Mouse (Mus musculus): ENCODE results near the gene Fstl4. TPM values are rescaled to one million over a fixed set of nuclear protein-coding genes. Genes with fewer than 3 reads are reported as not detected.
A peak's percentile ranks its signal among the peaks of the same experiment; 100 is the strongest.

The Fstl4 gene
- polyA plus RNA-seq, 1 experiment from 2014 or later, result 2.9 TPM

DNA sequence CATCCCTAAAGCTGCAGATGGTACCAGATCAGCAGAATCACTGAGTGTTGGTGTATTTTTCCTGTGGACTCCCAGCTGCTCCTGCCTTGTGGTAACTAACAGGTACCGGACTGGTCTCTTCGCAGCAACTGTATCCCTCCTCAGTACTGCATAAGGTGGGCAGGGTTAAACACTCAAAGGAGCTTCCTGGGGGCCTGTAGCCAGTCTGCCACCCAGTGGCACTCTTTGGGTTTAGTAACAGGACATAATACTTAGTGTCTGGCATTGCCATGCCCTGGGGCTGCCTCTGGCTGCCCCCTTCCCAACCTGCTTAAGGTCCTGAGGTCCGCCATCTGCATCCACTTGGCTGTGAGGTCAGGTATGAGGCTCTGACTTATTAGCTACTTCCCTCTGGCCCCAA, 375.2 kb downstream of the Fstl4 start:
- no peak for ATAC-seq (ENCODE audit: low read depth)
- Histone ChIP-seq H3K4me2 (ENCODE audit: low read depth, low read length) (no peak overlapping the region), H3K9me3 (ENCODE audit: control insufficient read depth, low read length) (no peaks in the 10 kb centered on the region), H3K27me3 (replicated peaks; ENCODE audit: control insufficient read depth, insufficient read depth, low read length) (no peaks in the 10 kb centered on the region), H3K27ac (replicated peaks; ENCODE audit: low read depth, low read length) (no peak overlapping the region), H3K9ac (ENCODE audit: low read depth, low read length) (no peak overlapping the region), H3K36me3 (ENCODE audit: control insufficient read depth, insufficient read depth, low read length) (no peaks in the 10 kb centered on the region), H3K4me3 (ENCODE audit: low read depth, low read length) (no peak overlapping the region), H3K4me1 (ENCODE audit: control insufficient read depth, insufficient read depth, low read length) (no peaks in the 10 kb centered on the region)
- DNase-seq (ENCODE audit: low spot score), result no peak
- WGBS, result 73% methylated on average over 3 of the region's 3 CpGs

DNA sequence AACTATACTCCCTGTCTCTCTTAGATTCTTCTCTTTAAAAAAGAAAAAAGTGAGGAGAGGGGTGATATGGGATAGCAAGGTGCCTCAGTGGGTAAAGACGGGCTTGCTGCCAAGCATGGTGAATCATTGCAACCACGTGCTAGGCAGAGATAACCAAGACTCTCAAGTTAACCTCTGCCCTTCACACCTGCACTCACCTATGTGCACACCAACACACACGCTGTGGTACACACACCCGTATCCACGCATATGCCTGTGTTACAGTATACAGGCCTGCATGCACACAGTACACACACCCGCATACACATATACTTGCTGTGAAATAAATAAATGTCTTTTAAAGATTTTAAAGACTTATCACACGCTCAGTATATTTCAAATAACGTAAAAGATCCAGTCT, 375.8 kb downstream of the Fstl4 start:
- Histone ChIP-seq H3K4me3 (ENCODE audit: low read depth, low read length) (no peak overlapping the region), H3K27ac (replicated peaks; ENCODE audit: low read depth, low read length) (no peak overlapping the region), H3K27me3 (replicated peaks; ENCODE audit: control insufficient read depth, insufficient read depth, low read length) (no peaks in the 10 kb centered on the region), H3K9me3 (ENCODE audit: control insufficient read depth, low read length) (no peaks in the 10 kb centered on the region), H3K9ac (ENCODE audit: low read depth, low read length) (no peak overlapping the region), H3K4me1 (ENCODE audit: control insufficient read depth, insufficient read depth, low read length) (no peaks in the 10 kb centered on the region), H3K4me2 (ENCODE audit: low read depth, low read length) (no peak overlapping the region), H3K36me3 (ENCODE audit: control insufficient read depth, insufficient read depth, low read length) (no peaks in the 10 kb centered on the region)
- 83% methylated on average over 8 of the region's 8 CpGs for WGBS
- DNase-seq (ENCODE audit: low spot score) (no peak), ATAC-seq (ENCODE audit: low read depth) (no peak)

DNA sequence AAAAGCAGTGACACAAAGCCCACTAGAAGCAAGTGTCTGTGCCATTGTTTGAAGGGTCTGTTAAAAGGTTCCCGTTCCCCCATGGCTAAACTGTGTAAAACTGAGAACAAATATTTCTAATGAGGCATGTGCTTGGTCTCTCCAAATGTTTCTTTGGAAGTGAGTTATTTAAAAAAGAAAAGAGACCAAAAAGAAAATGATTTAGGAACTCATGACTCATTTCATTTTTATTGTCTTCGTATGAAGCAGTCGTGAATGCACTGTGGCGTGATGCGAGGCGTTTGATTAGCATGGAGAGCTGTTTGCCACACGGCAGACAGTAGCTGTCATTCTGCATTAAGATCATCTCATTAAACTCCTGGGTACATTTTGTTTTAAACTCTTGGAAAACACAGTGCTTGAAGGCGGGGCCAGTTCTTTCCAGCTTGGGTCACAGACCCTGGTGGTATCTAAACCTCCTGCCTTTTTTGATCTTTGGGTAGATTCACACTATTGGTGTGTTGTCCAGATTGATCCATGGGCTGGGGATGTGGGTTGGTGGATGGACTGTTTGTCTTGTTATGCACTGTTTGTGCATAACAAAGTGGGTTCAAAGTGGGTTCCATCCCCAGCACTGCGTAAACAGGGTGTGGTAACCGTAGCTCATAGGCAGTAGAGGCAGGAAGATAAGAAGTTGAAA, 376.4 kb downstream of the Fstl4 start:
- DNase-seq (ENCODE audit: low spot score) (peak; percentile 20), ATAC-seq (ENCODE audit: low read depth) (no peak)
- H3K27me3 ChIP-seq (replicated peaks; ENCODE audit: control insufficient read depth, insufficient read depth, low read length), result no peaks in the 10 kb centered on the region
- no peak overlapping the region for H3K4me2 ChIP-seq (ENCODE audit: low read depth, low read length)
- no peak overlapping the region for H3K9ac ChIP-seq (ENCODE audit: low read depth, low read length)
- no peak overlapping the region for H3K4me3 ChIP-seq (ENCODE audit: low read depth, low read length)
- 82% methylated on average over 10 of the region's 10 CpGs for WGBS
- no peaks in the 10 kb centered on the region for H3K4me1 ChIP-seq (ENCODE audit: control insufficient read depth, insufficient read depth, low read length)
- no peak overlapping the region for H3K27ac ChIP-seq (replicated peaks; ENCODE audit: low read depth, low read length)
- no peaks in the 10 kb centered on the region for H3K36me3 ChIP-seq (ENCODE audit: control insufficient read depth, insufficient read depth, low read length)
- no peaks in the 10 kb centered on the region for H3K9me3 ChIP-seq (ENCODE audit: control insufficient read depth, low read length)

DNA sequence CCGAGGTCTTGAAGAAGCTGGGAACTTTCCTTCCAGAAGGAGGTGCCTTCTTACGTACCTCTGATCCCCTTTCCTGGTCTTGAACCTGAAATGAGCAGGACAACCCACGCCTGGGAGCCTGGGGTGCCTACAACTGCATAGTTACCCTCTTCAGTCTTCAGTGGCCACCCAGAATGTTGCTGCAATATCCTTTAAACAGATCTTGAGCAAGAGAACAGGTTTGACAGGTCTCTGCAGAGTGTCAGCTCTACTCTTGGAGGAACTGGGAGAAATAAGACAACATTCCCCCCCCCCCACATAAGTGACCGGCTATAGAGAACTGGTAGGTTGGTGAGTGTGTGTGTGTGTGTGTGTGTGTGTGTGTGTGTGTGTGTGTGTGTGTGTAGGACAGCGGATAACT, 379.1 kb downstream of the Fstl4 start:
- ATAC-seq (ENCODE audit: low read depth) (no peak), DNase-seq (ENCODE audit: low spot score) (peak; percentile 59)
- H3K4me1 ChIP-seq (ENCODE audit: control insufficient read depth, insufficient read depth, low read length), result no peaks in the 10 kb centered on the region
- no peak overlapping the region for H3K4me3 ChIP-seq (ENCODE audit: low read depth, low read length)
- WGBS, result 68% methylated on average over 4 of the region's 5 CpGs
- no peaks in the 10 kb centered on the region for H3K36me3 ChIP-seq (ENCODE audit: control insufficient read depth, insufficient read depth, low read length)
- no peak overlapping the region for H3K4me2 ChIP-seq (ENCODE audit: low read depth, low read length)
- no peaks in the 10 kb centered on the region for H3K9me3 ChIP-seq (ENCODE audit: control insufficient read depth, low read length)
- H3K9ac ChIP-seq (ENCODE audit: low read depth, low read length), result no peak overlapping the region
- no peaks in the 10 kb centered on the region for H3K27me3 ChIP-seq (replicated peaks; ENCODE audit: control insufficient read depth, insufficient read depth, low read length)
- H3K27ac ChIP-seq (replicated peaks; ENCODE audit: low read depth, low read length), result no peak overlapping the region

DNA sequence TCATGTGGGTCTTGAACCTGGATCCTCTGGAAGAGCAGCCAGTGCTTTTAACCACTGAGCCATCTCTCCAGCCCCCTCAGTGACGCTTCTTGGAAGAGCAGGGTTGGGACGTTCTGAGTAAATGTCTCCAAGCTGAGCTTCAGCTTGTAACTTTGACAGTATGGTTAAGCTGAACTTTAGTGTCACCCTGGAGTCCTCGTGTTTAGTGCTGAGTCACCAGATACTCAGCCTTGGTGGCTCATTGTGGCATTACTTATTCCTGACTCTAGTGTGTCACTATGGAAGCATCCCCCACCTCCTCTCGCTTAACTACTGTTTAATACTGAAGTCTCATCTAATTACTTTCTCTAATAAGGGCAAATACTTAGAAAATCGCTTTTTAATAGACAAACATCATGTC, 380.1 kb downstream of the Fstl4 start:
- Histone ChIP-seq H3K4me2 (ENCODE audit: low read depth, low read length) (no peak overlapping the region), H3K27me3 (replicated peaks; ENCODE audit: control insufficient read depth, insufficient read depth, low read length) (no peaks in the 10 kb centered on the region), H3K9me3 (ENCODE audit: control insufficient read depth, low read length) (no peaks in the 10 kb centered on the region), H3K4me3 (ENCODE audit: low read depth, low read length) (no peak overlapping the region), H3K4me1 (ENCODE audit: control insufficient read depth, insufficient read depth, low read length) (no peaks in the 10 kb centered on the region), H3K9ac (ENCODE audit: low read depth, low read length) (no peak overlapping the region), H3K27ac (replicated peaks; ENCODE audit: low read depth, low read length) (no peak overlapping the region), H3K36me3 (ENCODE audit: control insufficient read depth, insufficient read depth, low read length) (no peaks in the 10 kb centered on the region)
- ATAC-seq (ENCODE audit: low read depth), result no peak
- DNase-seq (ENCODE audit: low spot score), result no peak
- 69% methylated on average over 5 of the region's 5 CpGs for WGBS

DNA sequence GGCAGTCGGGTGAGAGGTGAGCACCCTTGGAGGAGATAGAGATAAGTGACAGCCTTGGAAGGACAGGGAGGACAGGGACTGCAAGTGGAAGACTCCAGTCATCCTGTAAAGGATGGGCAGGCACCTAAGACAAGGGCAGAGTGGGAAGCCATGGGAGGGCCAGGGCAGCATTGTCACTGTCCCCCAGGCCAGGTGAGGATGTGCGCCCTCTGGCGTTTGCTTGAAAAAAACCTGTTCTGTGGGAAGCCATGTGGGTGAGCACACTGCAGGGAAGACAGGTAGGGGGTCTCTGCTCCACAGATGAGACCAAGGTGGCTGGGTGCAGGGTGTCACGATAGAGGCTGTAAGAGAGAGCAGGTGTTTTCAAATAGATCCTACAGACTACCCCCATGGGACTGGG, 381.9 kb downstream of the Fstl4 start:
- Histone ChIP-seq H3K27ac (replicated peaks; ENCODE audit: low read depth, low read length) (no peak overlapping the region), H3K4me1 (ENCODE audit: control insufficient read depth, insufficient read depth, low read length) (no peaks in the 10 kb centered on the region), H3K4me3 (ENCODE audit: low read depth, low read length) (no peak overlapping the region), H3K36me3 (ENCODE audit: control insufficient read depth, insufficient read depth, low read length) (no peaks in the 10 kb centered on the region), H3K9me3 (ENCODE audit: control insufficient read depth, low read length) (no peaks in the 10 kb centered on the region), H3K9ac (ENCODE audit: low read depth, low read length) (no peak overlapping the region), H3K27me3 (replicated peaks; ENCODE audit: control insufficient read depth, insufficient read depth, low read length) (no peaks in the 10 kb centered on the region), H3K4me2 (ENCODE audit: low read depth, low read length) (no peak overlapping the region)
- DNase-seq (ENCODE audit: low spot score) (no peak), ATAC-seq (ENCODE audit: low read depth) (no peak)
- WGBS, result 44% methylated on average over 4 of the region's 4 CpGs

DNA sequence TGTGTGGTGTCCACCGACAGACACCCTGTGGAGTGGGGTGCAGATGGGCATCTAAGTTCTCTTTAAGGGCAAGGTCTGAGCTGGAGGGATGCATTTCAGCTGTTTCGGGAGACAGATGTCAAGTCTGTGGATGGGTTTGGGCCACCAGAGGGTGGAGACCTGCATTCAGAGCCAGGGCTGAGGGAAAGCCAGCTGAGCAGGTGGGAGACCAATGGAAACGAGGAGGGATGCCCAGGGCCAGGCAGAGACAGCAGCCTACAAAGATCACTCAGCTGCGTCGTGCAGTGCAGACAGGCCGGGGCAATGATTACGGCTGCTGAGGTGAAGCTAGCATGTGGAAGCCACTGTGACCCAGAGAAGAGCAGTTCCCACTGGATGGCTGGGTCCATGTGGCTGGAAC, 392.0 kb downstream of the Fstl4 start:
- H3K36me3 ChIP-seq (ENCODE audit: control insufficient read depth, insufficient read depth, low read length), result no peaks in the 10 kb centered on the region
- ATAC-seq (ENCODE audit: low read depth), result no peak
- no peaks in the 10 kb centered on the region for H3K27me3 ChIP-seq (replicated peaks; ENCODE audit: control insufficient read depth, insufficient read depth, low read length)
- WGBS, result 77% methylated on average over 7 of the region's 7 CpGs
- H3K9me3 ChIP-seq (ENCODE audit: control insufficient read depth, low read length), result no peaks in the 10 kb centered on the region
- no peak overlapping the region for H3K27ac ChIP-seq (replicated peaks; ENCODE audit: low read depth, low read length)
- H3K4me3 ChIP-seq (ENCODE audit: low read depth, low read length), result no peak overlapping the region
- no peak overlapping the region for H3K9ac ChIP-seq (ENCODE audit: low read depth, low read length)
- no peaks in the 10 kb centered on the region for H3K4me1 ChIP-seq (ENCODE audit: control insufficient read depth, insufficient read depth, low read length)
- H3K4me2 ChIP-seq (ENCODE audit: low read depth, low read length), result no peak overlapping the region
- no peak for DNase-seq (ENCODE audit: low spot score)

DNA sequence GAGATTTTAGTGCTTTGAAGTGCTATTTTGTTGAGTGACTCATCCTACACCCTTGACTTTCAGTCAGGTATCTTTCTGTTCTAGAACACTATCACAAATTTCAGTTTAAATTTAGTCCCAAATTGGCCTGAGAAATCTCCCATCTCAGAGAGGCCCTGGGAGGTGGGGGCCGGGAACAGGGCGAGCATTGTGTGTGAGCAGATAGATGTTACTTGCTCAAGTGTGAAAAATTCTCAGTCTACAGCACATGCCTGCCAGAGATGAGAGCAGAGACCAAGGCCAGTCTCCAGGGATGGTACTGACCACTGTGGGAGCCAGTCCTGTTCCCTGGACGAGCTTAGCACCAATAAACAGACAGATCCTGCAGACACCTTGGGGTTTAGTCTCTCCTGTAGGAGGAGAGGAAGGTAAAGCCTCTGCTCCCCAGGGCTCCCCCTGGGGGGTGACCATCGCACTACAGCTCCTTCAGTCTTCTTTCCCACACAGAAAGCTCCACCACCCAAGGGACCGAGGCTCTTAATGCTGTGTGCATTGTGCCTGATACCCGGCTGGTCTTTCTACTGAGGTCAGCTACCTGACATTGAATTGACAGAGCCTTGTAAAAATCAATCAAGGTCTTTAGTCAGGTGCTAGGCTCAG, 393.3 kb downstream of the Fstl4 start:
- ATAC-seq (ENCODE audit: low read depth), result no peak
- H3K27ac ChIP-seq (replicated peaks; ENCODE audit: low read depth, low read length), result no peak overlapping the region
- 66% methylated on average over 6 of the region's 6 CpGs for WGBS
- no peak overlapping the region for H3K4me3 ChIP-seq (ENCODE audit: low read depth, low read length)
- H3K9me3 ChIP-seq (ENCODE audit: control insufficient read depth, low read length), result no peaks in the 10 kb centered on the region
- no peaks in the 10 kb centered on the region for H3K27me3 ChIP-seq (replicated peaks; ENCODE audit: control insufficient read depth, insufficient read depth, low read length)
- DNase-seq (ENCODE audit: low spot score), result no peak
- no peak overlapping the region for H3K9ac ChIP-seq (ENCODE audit: low read depth, low read length)
- H3K4me1 ChIP-seq (ENCODE audit: control insufficient read depth, insufficient read depth, low read length), result no peaks in the 10 kb centered on the region
- no peaks in the 10 kb centered on the region for H3K36me3 ChIP-seq (ENCODE audit: control insufficient read depth, insufficient read depth, low read length)
- no peak overlapping the region for H3K4me2 ChIP-seq (ENCODE audit: low read depth, low read length)

DNA sequence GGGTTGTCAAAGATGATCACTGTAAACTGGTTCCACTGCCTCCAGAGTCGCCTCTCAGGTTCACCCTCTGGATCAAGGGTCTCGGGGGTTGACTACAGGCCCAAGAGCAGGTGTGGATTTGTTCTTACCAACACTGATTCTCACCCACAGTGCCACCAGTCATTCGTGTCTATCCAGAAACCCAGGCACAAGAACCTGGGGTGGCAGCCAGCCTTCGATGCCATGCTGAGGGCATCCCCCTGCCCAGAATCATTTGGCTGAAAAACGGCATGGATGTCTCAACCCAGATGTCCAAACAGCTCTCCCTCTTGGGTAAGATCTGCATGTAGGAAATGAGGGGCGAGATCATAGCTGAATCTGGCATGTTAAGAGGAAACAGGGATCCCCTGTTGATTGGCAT, 398.0 kb downstream of the Fstl4 start:
- no peak overlapping the region for H3K9ac ChIP-seq (ENCODE audit: low read depth, low read length)
- H3K36me3 ChIP-seq (ENCODE audit: control insufficient read depth, insufficient read depth, low read length), result no peaks in the 10 kb centered on the region
- no peak overlapping the region for H3K4me2 ChIP-seq (ENCODE audit: low read depth, low read length)
- H3K27ac ChIP-seq (replicated peaks; ENCODE audit: low read depth, low read length), result no peak overlapping the region
- no peaks in the 10 kb centered on the region for H3K27me3 ChIP-seq (replicated peaks; ENCODE audit: control insufficient read depth, insufficient read depth, low read length)
- ATAC-seq (ENCODE audit: low read depth), result no peak
- no peaks in the 10 kb centered on the region for H3K4me1 ChIP-seq (ENCODE audit: control insufficient read depth, insufficient read depth, low read length)
- WGBS, result 81% methylated on average over 6 of the region's 6 CpGs
- no peak for DNase-seq (ENCODE audit: low spot score)
- no peaks in the 10 kb centered on the region for H3K9me3 ChIP-seq (ENCODE audit: control insufficient read depth, low read length)
- no peak overlapping the region for H3K4me3 ChIP-seq (ENCODE audit: low read depth, low read length)

All from embryonic facial prominence, embryonic 14.5 days (tissue).